Mouse (Mus musculus): ENCODE measurements around the gene Serpinb3a. TPM values are rescaled to one million over a fixed set of nuclear protein-coding genes. Genes with fewer than 3 reads are reported as not detected.
"Not testable (repeated sequence)": the region's sequence is repeated elsewhere in the genome, so short reads cannot be mapped to it uniquely, and the experiment has no call there.

Gene Serpinb3a
- not detected in 2 replicates for total RNA-seq (2015)
- not detected in 2 replicates for total RNA-seq (2017)

- no peak for ATAC-seq (ENCODE audit: poor library complexity, severe bottlenecking)
Observed at GRCm38 (mm10) chr1:107052203-107052602, at the start of gene Serpinb3a. TSS of gene Serpinb3a (minus strand) at chr1:107052303.

- ATAC-seq (ENCODE audit: poor library complexity, severe bottlenecking) = no peak
Observed at GRCm38 (mm10) chr1:107098417-107098816, 46.3 kb upstream of the Serpinb3a start.

GRCm38 (mm10) chr1:107083406-107083805 is 31.3 kb upstream of the Serpinb3a start, which contains the start of gene Serpinb3d:
TSS of gene Serpinb3d (minus strand) at chr1:107083506.
- ATAC-seq (ENCODE audit: poor library complexity, severe bottlenecking) = no peak

GRCm38 (mm10) chr1:107034236-107034635 is 17.9 kb downstream of the Serpinb3a start:
- ATAC-seq (ENCODE audit: poor library complexity, severe bottlenecking) = not testable (repeated sequence)

- 0 out of 2 replicates have a peak, but pooled peaks have one; percentile 27 for ATAC-seq (ENCODE audit: poor library complexity, severe bottlenecking)
Observed at GRCm38 (mm10) chr1:107025886-107026285, 26.2 kb downstream of the Serpinb3a start.

GRCm38 (mm10) chr1:107015210-107015609 is 36.9 kb downstream of the Serpinb3a start:
- ATAC-seq (ENCODE audit: poor library complexity, severe bottlenecking) = peak; percentile 59

- peak; percentile 89 for ATAC-seq (ENCODE audit: poor library complexity, severe bottlenecking)
Observed at GRCm38 (mm10) chr1:107014530-107014929, 37.6 kb downstream of the Serpinb3a start.

- ATAC-seq (ENCODE audit: poor library complexity, severe bottlenecking) = no peak
Observed at GRCm38 (mm10) chr1:107006316-107006715, 45.8 kb downstream of the Serpinb3a start.

- no peak for ATAC-seq (ENCODE audit: poor library complexity, severe bottlenecking)
Observed at GRCm38 (mm10) chr1:107001754-107002153, 50.3 kb downstream of the Serpinb3a start.

- ATAC-seq (ENCODE audit: poor library complexity, severe bottlenecking) = no peak
Observed at GRCm38 (mm10) chr1:107000424-107000823, 51.7 kb downstream of the Serpinb3a start.

Other genes starting within 250 kb of the Serpinb3a start
- not detected in 2 replicates for gene Serpinb5, start 191.1 kb downstream of the Serpinb3a start, total RNA-seq (2015)
- gene Serpinb5, start 191.1 kb downstream of the Serpinb3a start, total RNA-seq (2017) = not detected in 2 replicates
- not detected in 2 replicates for gene Serpinb12, start 117.9 kb downstream of the Serpinb3a start, total RNA-seq (2015)
- not detected in 2 replicates for gene Serpinb12, start 117.9 kb downstream of the Serpinb3a start, total RNA-seq (2017)
- not detected in 2 replicates for gene Serpinb13, start 71.3 kb downstream of the Serpinb3a start, total RNA-seq (2015)
- not detected in 2 replicates for gene Serpinb13, start 71.3 kb downstream of the Serpinb3a start, total RNA-seq (2017)
- gene Serpinb3d, start 31.2 kb upstream of the Serpinb3a start, total RNA-seq (2015) = not detected in 2 replicates
- not detected in 2 replicates for gene Serpinb3d, start 31.2 kb upstream of the Serpinb3a start, total RNA-seq (2017)
- not detected in 2 replicates for gene Serpinb3b, start 226.1 kb upstream of the Serpinb3a start, total RNA-seq (2015)
- gene Serpinb3b, start 226.1 kb upstream of the Serpinb3a start, total RNA-seq (2017) = not detected in 2 replicates
- not detected in 2 replicates for gene Serpinb3c, start 226.1 kb upstream of the Serpinb3a start, total RNA-seq (2015)
- gene Serpinb3c, start 226.1 kb upstream of the Serpinb3a start, total RNA-seq (2017) = not detected in 2 replicates

Measured in megakaryocyte, adult 5-6 weeks (primary cell).